Mouse (Mus musculus): ENCODE results near the gene Khdc1b. TPM values are rescaled to one million over a fixed set of nuclear protein-coding genes. Genes with fewer than 3 reads are reported as not detected.

Gene Khdc1b
- polyA plus RNA-seq, 1 experiment from 2014 or later = not detected

DNA sequence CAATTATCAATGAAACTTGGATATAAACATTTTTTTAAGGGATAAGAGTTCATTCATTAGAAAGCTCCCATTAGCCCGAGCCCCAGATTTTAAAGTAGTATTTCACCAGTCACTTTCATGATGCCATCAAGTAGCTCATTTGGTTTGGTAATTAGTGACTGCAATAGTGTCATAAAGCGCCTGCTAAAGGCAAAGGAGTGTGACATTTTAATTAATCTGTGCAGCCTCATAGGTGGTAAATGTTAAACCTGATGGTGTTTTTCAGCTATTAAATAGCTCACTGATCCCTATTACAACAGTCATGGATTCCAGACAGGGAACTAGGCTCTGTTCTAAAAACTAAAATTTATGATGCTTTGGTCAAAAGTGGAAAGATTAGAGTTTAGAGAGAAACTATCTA is 23.9 kb downstream of the Khdc1b start:
- H3K36me3 ChIP-seq (ENCODE audit: control insufficient read depth, insufficient read depth, low read length) = no peaks in the 10 kb centered on the region
- ATAC-seq (0 out of 2 replicates have a peak, but pooled peaks have one; percentile 21), DNase-seq (ENCODE audit: low spot score) (peak; percentile 49)
- H3K27ac ChIP-seq (ENCODE audit: low read depth, low read length) = no peak overlapping the region
- no peak overlapping the region for H3K4me2 ChIP-seq (ENCODE audit: low read length)
- peaks cover 8% of the 10 kb centered on the region; the same call in 1 of the 2 replicates for H3K4me1 ChIP-seq (ENCODE audit: control insufficient read depth, insufficient read depth, low read length)
- H3K9ac ChIP-seq (ENCODE audit: low read length) = no peak overlapping the region
- no peak overlapping the region for H3K4me3 ChIP-seq (ENCODE audit: low read depth, low read length)
- H3K27me3 ChIP-seq (replicated peaks; ENCODE audit: control insufficient read depth, insufficient read depth, low read length) = no peaks in the 10 kb centered on the region
- WGBS = 15% methylated on average over 2 of the region's 2 CpGs
- H3K9me3 ChIP-seq (replicated peaks; ENCODE audit: control insufficient read depth, low read length) = no peaks in the 10 kb centered on the region

DNA sequence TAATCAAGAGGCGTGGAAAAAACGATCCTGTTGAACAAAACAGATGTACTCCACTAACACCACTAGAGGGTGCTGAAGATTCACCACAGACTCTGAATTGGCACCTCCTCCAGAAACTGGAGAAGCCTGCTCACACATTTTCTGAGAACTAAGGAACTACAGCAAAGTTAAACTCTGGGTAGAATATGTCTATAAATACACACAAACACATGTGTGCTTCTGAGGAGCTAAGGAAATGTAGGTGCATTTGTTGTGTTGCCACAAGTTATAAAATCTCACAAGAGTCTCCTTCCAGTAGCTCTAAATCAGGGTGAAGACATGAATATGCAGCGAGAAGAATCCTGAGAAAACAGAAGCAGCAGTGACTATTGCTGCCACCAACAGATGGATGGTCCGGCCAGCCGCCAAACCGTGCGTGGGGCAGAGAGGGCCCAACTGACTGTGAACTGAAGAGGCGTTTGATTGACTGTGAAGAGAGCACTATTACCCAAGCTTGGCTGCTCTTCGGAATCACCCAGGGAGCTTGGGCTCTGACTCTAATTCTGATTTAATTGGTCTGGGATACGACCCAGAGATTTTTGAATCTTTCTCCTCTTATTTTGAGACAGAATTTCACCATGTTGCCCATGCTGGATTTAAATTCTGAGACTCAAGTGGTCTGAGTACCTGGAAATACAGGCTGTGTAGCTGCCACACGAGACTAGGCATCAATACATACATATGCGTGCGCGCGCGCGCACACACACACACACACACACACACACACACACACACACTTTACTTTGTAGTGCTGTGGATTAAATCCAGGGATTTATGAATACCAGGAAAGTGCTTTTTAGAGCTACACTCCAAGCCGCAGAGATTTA is 28.2 kb downstream of the Khdc1b start:
- 0 out of 2 replicates have a peak overlapping the region, but pooled peaks have one; percentile 44 for H3K27ac ChIP-seq (ENCODE audit: low read depth, low read length)
- no peak overlapping the region for H3K9ac ChIP-seq (ENCODE audit: low read length)
- no peaks in the 10 kb centered on the region for H3K9me3 ChIP-seq (replicated peaks; ENCODE audit: control insufficient read depth, low read length)
- no peaks in the 10 kb centered on the region for H3K36me3 ChIP-seq (ENCODE audit: control insufficient read depth, insufficient read depth, low read length)
- WGBS = 44% methylated on average over 18 of the region's 18 CpGs
- H3K4me3 ChIP-seq (ENCODE audit: low read depth, low read length) = no peak overlapping the region
- DNase-seq (ENCODE audit: low spot score) (peak; percentile 96), ATAC-seq (peak; percentile 90)
- no peaks in the 10 kb centered on the region for H3K27me3 ChIP-seq (replicated peaks; ENCODE audit: control insufficient read depth, insufficient read depth, low read length)
- no peak overlapping the region for H3K4me2 ChIP-seq (ENCODE audit: low read length)
- H3K4me1 ChIP-seq (ENCODE audit: control insufficient read depth, insufficient read depth, low read length) = peaks cover 8% of the 10 kb centered on the region; the same call in 1 of the 2 replicates

DNA sequence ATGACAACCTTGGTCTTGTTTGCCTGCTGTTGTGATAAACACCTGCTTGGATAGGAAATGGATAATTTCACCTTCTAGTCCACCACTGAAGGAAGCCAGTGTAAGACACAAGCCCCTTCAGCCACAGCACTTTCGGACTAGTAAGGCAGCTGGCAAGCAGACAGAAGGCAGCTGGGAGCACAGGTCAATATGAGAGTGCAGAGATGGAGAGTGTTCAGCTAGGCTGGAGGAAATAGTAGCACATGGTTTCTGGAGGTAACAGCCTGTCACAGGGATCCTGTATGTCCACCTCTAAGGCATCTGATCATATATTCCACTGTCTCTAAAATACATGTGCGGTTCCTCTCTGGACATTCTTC is 28.8 kb downstream of the Khdc1b start:
- Histone ChIP-seq H3K4me1 (ENCODE audit: control insufficient read depth, insufficient read depth, low read length) (peaks cover 8% of the 10 kb centered on the region; the same call in 1 of the 2 replicates), H3K9ac (ENCODE audit: low read length) (no peak overlapping the region), H3K4me3 (ENCODE audit: low read depth, low read length) (no peak overlapping the region), H3K27me3 (replicated peaks; ENCODE audit: control insufficient read depth, insufficient read depth, low read length) (no peaks in the 10 kb centered on the region), H3K27ac (ENCODE audit: low read depth, low read length) (0 out of 2 replicates have a peak overlapping the region, but pooled peaks have one; percentile 44), H3K4me2 (ENCODE audit: low read length) (no peak overlapping the region), H3K9me3 (replicated peaks; ENCODE audit: control insufficient read depth, low read length) (no peaks in the 10 kb centered on the region), H3K36me3 (ENCODE audit: control insufficient read depth, insufficient read depth, low read length) (no peaks in the 10 kb centered on the region)
- peak; percentile 8; the same call in 1 of the 2 replicates for ATAC-seq
- DNase-seq (ENCODE audit: low spot score) = no peak
- 85% methylated on average over 2 of the region's 2 CpGs for WGBS

DNA sequence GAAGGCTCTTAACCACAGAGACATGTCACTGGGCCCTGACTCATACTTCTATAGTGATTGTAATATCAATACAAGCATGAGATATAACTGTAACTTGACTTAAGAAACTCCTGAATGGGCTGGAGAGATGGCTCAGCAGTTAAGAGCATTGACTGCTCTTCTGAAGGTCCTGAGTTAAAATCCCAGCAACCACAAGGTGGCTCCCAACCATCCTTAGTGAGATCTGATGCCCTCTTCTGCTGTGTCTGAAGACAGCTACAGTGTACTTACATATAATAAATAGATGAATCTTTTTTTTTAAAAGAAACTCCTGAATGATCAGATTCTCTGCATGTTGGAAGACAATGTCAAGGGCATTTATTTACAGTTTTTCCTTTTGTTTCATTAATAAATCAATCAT is 36.0 kb downstream of the Khdc1b start:
- H3K27ac ChIP-seq (ENCODE audit: low read depth, low read length) = no peak overlapping the region
- H3K27me3 ChIP-seq (replicated peaks; ENCODE audit: control insufficient read depth, insufficient read depth, low read length) = no peaks in the 10 kb centered on the region
- H3K4me2 ChIP-seq (ENCODE audit: low read length) = no peak overlapping the region
- DNase-seq (ENCODE audit: low spot score) (peak; percentile 41), ATAC-seq (no peak)
- H3K4me3 ChIP-seq (ENCODE audit: low read depth, low read length) = no peak overlapping the region
- no peaks in the 10 kb centered on the region for H3K4me1 ChIP-seq (ENCODE audit: control insufficient read depth, insufficient read depth, low read length)
- no peaks in the 10 kb centered on the region for H3K9me3 ChIP-seq (replicated peaks; ENCODE audit: control insufficient read depth, low read length)
- no peak overlapping the region for H3K9ac ChIP-seq (ENCODE audit: low read length)
- no peaks in the 10 kb centered on the region for H3K36me3 ChIP-seq (ENCODE audit: control insufficient read depth, insufficient read depth, low read length)

DNA sequence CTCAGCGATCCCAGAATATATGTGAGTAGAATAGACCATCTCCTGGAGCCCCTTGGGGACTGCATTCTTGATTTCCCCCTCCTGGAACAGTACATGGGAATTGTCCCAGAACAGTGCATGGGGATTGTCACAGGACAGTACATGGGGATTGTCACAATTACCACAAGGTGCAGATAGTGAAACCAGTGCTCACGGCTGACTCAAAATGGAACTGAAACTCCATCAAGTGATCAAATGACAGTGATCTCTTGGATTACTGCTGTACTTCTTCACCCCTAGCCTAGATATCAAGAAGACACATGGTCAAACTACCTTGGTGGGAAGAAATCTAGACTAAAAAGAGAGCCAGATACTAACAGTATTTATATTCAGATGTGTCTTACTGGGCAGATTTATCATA is 42.3 kb downstream of the Khdc1b start:
- WGBS = 90% methylated on average over 2 of the region's 2 CpGs
- DNase-seq (ENCODE audit: low spot score) = no peak
- no peaks in the 10 kb centered on the region for H3K4me1 ChIP-seq (ENCODE audit: control insufficient read depth, insufficient read depth, low read length)

DNA sequence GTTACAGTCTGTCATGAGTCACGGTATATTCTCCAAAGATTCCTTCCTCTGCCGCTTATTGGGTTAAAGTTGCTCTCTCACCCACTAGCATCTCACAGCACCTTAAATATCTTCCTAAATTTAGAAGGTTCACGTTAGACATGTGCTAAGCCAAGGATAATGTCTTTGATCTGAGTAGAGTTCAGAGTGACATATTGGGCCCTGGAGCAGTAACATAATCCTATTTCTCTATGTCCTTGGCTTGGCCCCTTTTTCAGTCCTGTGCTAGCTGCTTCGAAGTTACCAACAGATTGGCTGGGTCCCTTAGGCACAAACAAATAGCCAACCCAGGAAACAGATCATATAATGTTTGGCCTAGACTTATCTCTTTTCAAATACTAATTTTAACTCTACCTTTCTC is 44.7 kb downstream of the Khdc1b start:
- H3K27me3 ChIP-seq (replicated peaks; ENCODE audit: control insufficient read depth, insufficient read depth, low read length) = no peaks in the 10 kb centered on the region
- no peaks in the 10 kb centered on the region for H3K4me1 ChIP-seq (ENCODE audit: control insufficient read depth, insufficient read depth, low read length)
- H3K9me3 ChIP-seq (replicated peaks; ENCODE audit: control insufficient read depth, low read length) = no peaks in the 10 kb centered on the region
- DNase-seq (ENCODE audit: low spot score) (no peak), ATAC-seq (no peak)
- no peak overlapping the region for H3K9ac ChIP-seq (ENCODE audit: low read length)
- H3K36me3 ChIP-seq (ENCODE audit: control insufficient read depth, insufficient read depth, low read length) = no peaks in the 10 kb centered on the region
- 86% methylated on average over 4 of the region's 4 CpGs for WGBS
- no peak overlapping the region for H3K4me3 ChIP-seq (ENCODE audit: low read depth, low read length)
- no peak overlapping the region for H3K27ac ChIP-seq (ENCODE audit: low read depth, low read length)
- H3K4me2 ChIP-seq (ENCODE audit: low read length) = no peak overlapping the region

More for the DNA sequence above, 42.3 kb downstream of the Khdc1b start:
- no peak overlapping the region for H3K4me2 ChIP-seq (ENCODE audit: low read length)
- H3K9ac ChIP-seq (ENCODE audit: low read length) = no peak overlapping the region
- H3K4me3 ChIP-seq (ENCODE audit: low read depth, low read length) = no peak overlapping the region
- no peak for ATAC-seq
- H3K36me3 ChIP-seq (ENCODE audit: control insufficient read depth, insufficient read depth, low read length) = no peaks in the 10 kb centered on the region
- H3K27me3 ChIP-seq (replicated peaks; ENCODE audit: control insufficient read depth, insufficient read depth, low read length) = no peaks in the 10 kb centered on the region
- H3K27ac ChIP-seq (ENCODE audit: low read depth, low read length) = no peak overlapping the region
- H3K9me3 ChIP-seq (replicated peaks; ENCODE audit: control insufficient read depth, low read length) = no peaks in the 10 kb centered on the region

DNA sequence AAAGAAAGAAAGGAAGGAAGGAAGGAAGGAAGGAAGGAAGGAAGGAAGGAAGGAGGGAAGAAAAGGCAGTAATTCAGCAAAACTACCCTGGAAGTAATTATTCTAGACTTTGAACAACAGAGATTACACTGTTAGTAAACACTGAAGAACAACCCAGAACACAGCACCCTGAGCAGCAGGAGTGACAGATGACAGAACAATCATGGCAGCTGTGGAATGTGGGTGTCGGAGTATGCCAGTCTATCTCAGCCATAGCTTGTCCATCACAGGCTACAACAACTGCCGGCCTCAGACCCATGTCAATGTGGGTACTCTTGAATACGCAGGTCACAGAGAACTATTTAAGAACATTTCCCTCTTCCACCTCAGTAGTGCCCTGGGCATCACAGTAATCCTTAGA is 48.3 kb downstream of the Khdc1b start:
- ATAC-seq (no peak), DNase-seq (ENCODE audit: low spot score) (no peak)
- Histone ChIP-seq H3K27ac (ENCODE audit: low read depth, low read length) (no peak overlapping the region), H3K36me3 (ENCODE audit: control insufficient read depth, insufficient read depth, low read length) (no peaks in the 10 kb centered on the region), H3K4me2 (ENCODE audit: low read length) (no peak overlapping the region), H3K9me3 (replicated peaks; ENCODE audit: control insufficient read depth, low read length) (no peaks in the 10 kb centered on the region), H3K4me1 (ENCODE audit: control insufficient read depth, insufficient read depth, low read length) (no peaks in the 10 kb centered on the region), H3K9ac (ENCODE audit: low read length) (no peak overlapping the region), H3K27me3 (replicated peaks; ENCODE audit: control insufficient read depth, insufficient read depth, low read length) (no peaks in the 10 kb centered on the region), H3K4me3 (ENCODE audit: low read depth, low read length) (no peak overlapping the region)
- 91% methylated on average over 3 of the region's 3 CpGs for WGBS

DNA sequence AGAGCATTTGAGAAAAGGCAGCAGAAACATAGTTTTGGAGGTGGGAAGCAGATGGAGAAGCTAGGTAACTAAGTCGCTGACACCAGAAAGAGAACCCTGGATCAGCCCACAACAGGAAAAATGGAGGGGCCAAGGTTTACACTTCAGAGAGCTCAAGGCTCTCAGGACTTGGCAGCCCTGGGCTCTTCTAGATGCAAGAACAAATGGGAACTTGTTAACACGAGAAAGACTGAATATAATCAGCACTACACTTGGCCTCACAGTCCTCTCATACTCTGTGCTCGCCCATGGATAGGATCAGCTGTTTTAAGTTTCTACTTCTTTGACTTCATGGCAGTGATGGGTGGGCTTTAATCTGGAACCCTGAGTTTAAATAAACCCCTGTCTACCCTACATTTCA is 51.5 kb downstream of the Khdc1b start:
- DNase-seq (ENCODE audit: low spot score) (peak; percentile 24), ATAC-seq (peak; percentile 27; the same call in 1 of the 2 replicates)
- Histone ChIP-seq H3K4me1 (ENCODE audit: control insufficient read depth, insufficient read depth, low read length) (no peaks in the 10 kb centered on the region), H3K4me3 (ENCODE audit: low read depth, low read length) (no peak overlapping the region), H3K9me3 (replicated peaks; ENCODE audit: control insufficient read depth, low read length) (no peaks in the 10 kb centered on the region), H3K36me3 (ENCODE audit: control insufficient read depth, insufficient read depth, low read length) (no peaks in the 10 kb centered on the region), H3K27ac (ENCODE audit: low read depth, low read length) (no peak overlapping the region), H3K9ac (ENCODE audit: low read length) (no peak overlapping the region), H3K27me3 (replicated peaks; ENCODE audit: control insufficient read depth, insufficient read depth, low read length) (no peaks in the 10 kb centered on the region), H3K4me2 (ENCODE audit: low read length) (no peak overlapping the region)
- WGBS = 47% methylated on average over 3 of the region's 3 CpGs

All from forebrain, embryonic 14.5 days (tissue).